Mouse (Mus musculus) hematopoietic stem cell, adult 5-6 weeks (primary cell): ENCODE results near the gene Olfr1281. TPM values are rescaled to one million over a fixed set of nuclear protein-coding genes. Genes with fewer than 3 reads are reported as not detected.
"Not testable (repeated sequence)": the region's sequence is repeated elsewhere in the genome, so short reads cannot be mapped to it uniquely, and the experiment has no call there.

Experiments
- ATAC-seq, 2 experiments: fragments of 125-278 bp in 1 of 2; replicated peaks in 1 of 2; 2 replicates each; pipeline ENCODE4 v1.8.0; 2016 to 2017; ENCODE audit warnings: inconsistent platforms in 2 of 2, mild to moderate bottlenecking in 2 of 2, moderate number of reproducible peaks in 2 of 2, low read depth in 1 of 2, moderate TSS enrichment in 1 of 2; ENCODE audit not compliant: low FRiP score in 2 of 2, poor library complexity in 2 of 2, severe bottlenecking in 2 of 2, insufficient read depth in 1 of 2, low TSS enrichment in 1 of 2
- total RNA-seq: library from RNA; stranded (forward); fragments of 172-1452, 232-1000 nt; gene quantifications from 2 replicates; pipeline ENCODE4 v1.2.3, GENCODE M21; 2017

The Olfr1281 gene
- not detected in 2 replicates for total RNA-seq

- no peak for ATAC-seq
Measured at GRCm38 (mm10) chr2:111326220-111326619, at the start of gene Olfr1281. Olfr1281 (plus strand) TSS chr2:111326520.

- ATAC-seq = no peak
Measured at GRCm38 (mm10) chr2:111289836-111290235, 36.5 kb upstream of the Olfr1281 start, which contains the start of gene Olfr1278. Olfr1278 (plus strand) TSS chr2:111290136.

GRCm38 (mm10) chr2:111298541-111298940, 27.8 kb upstream of the Olfr1281 start:
- ATAC-seq = no peak

GRCm38 (mm10) chr2:111300374-111300773, 25.9 kb upstream of the Olfr1281 start, which contains the start of gene Olfr1279:
Olfr1279 (plus strand) TSS chr2:111300635.
- no peak for ATAC-seq

DNA sequence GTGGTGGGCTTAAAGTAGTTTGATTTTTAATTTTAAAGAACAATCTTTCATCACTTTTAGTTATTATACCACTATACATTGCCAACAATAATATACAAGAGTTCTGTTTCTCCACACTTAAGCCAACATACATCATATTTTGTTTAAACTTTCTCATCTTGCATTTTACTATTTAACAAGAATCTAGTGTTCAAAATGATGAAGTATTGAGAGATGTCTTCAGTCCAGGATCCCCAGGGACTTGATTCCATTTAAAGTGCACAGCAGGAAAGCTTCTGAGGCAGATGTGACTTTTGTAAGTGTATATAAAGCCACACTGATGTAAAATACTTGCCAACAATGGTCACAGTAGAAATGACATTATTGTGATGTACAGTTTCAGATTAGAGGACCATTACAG, 12.6 kb upstream of the Olfr1281 start, which contains the start of gene Olfr1280:
Olfr1280 (plus strand) TSS at position 301 of the 400 bp plus-strand sequence.
- no peak for ATAC-seq

- ATAC-seq = not testable (repeated sequence)
Measured at GRCm38 (mm10) chr2:111333721-111334120, 7.4 kb downstream of the Olfr1281 start.

DNA sequence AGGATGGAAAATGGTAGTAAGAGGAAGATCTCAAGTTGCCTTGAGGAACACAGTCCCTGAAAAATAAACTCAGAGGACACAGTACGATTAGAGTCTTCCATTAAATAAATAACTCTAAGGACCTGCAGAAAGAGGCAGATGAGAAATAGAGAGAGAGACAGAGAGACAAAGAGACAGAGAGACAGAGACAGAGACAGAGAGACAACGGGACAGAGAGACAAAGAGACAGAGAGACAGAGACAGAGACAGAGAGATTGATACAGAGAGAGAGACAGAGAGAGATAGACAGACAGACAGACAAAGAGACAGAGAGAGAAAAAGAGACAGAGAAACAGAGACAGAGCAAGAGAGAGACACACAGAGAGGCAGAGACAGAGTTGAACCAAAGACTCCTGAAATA, 9.7 kb downstream of the Olfr1281 start, which contains the start of gene Olfr1282:
Olfr1282 (minus strand) TSS at position 101 of the 400 bp plus-strand sequence.
- ATAC-seq = no peak

DNA sequence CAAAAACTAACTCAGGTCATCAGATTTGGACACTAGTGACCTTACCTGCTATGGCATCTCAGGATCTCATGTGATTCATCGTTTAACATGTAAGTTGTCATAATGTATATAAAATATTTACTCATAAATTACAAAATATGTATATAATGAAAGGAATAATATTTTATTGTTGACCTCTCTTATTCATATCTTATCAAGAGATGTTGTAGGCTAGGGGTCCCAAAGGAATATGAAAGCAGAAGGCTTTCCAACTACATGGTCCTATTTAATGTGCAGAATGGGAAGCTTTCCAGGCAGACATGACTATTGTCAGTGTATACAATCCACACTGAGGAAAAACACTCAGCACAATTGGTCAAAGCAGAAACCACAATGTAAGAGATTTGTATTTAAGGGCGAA, 40.2 kb downstream of the Olfr1281 start, which contains the start of gene Olfr1283:
Olfr1283 (plus strand) TSS at position 301 of the 400 bp plus-strand sequence.
- no peak for ATAC-seq

DNA sequence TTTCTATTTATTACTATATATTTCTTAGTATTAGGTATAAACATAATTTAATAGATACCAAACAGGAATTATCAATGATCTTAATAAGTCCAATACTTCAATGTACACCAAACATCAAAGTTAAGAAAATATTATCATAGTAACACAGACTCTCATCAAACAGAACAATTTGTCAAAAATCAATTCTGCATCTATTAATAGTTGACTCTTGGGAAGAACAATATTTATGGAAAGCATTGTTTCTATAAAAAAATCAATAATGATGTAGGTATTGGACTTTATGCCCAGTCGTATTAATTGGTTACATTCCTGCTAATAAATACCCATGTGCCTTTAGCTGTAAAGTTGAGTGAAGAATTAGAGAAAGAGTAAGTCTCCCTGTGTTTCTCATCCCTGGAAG, 48.9 kb downstream of the Olfr1281 start, which contains the start of gene Olfr1284:
Olfr1284 (plus strand) TSS at position 301 of the 400 bp plus-strand sequence.
- ATAC-seq = no peak

Other genes starting within 250 kb of the Olfr1281 start
- gene Gm13941, start 220.5 kb upstream of the Olfr1281 start, total RNA-seq = not detected in 2 replicates
- not detected in 2 replicates for gene Gm15130, start 173.6 kb upstream of the Olfr1281 start, total RNA-seq
- gene 4930430A15Rik, start 96.9 kb upstream of the Olfr1281 start, total RNA-seq = not detected in 2 replicates
- gene Olfr1275, start 91.2 kb upstream of the Olfr1281 start, total RNA-seq = not detected in 2 replicates
- gene Olfr1276, start 72.0 kb upstream of the Olfr1281 start, total RNA-seq = not detected in 2 replicates
- gene Olfr1277, start 52.4 kb upstream of the Olfr1281 start, total RNA-seq = not detected in 2 replicates
- not detected in 2 replicates for gene Olfr1278, start 36.4 kb upstream of the Olfr1281 start, total RNA-seq
- gene Olfr1279, start 25.9 kb upstream of the Olfr1281 start, total RNA-seq = not detected in 2 replicates
- gene Olfr1280, start 12.5 kb upstream of the Olfr1281 start, total RNA-seq = not detected in 2 replicates
- not detected in 2 replicates for gene Olfr1282, start 9.6 kb downstream of the Olfr1281 start, total RNA-seq
- gene Olfr1283, start 40.3 kb downstream of the Olfr1281 start, total RNA-seq = not detected in 2 replicates
- not detected in 2 replicates for gene Olfr1284, start 49.0 kb downstream of the Olfr1281 start, total RNA-seq
- not detected in 2 replicates for gene Olfr1286, start 96.6 kb downstream of the Olfr1281 start, total RNA-seq
- gene Olfr1287, start 122.6 kb downstream of the Olfr1281 start, total RNA-seq = not detected in 2 replicates
- not detected in 2 replicates for gene Olfr1288, start 147.6 kb downstream of the Olfr1281 start, total RNA-seq
- not detected in 2 replicates for gene Olfr1289, start 154.3 kb downstream of the Olfr1281 start, total RNA-seq
- gene Olfr1290, start 167.3 kb downstream of the Olfr1281 start, total RNA-seq = not detected in 2 replicates
- gene Olfr1291-ps1, start 170.7 kb downstream of the Olfr1281 start, total RNA-seq = not detected in 2 replicates
- not detected in 2 replicates for gene Olfr1293-ps, start 198.7 kb downstream of the Olfr1281 start, total RNA-seq
- gene Olfr1294, start 213.8 kb downstream of the Olfr1281 start, total RNA-seq = not detected in 2 replicates
- not detected in 2 replicates for gene Olfr1295, start 243.2 kb downstream of the Olfr1281 start, total RNA-seq